Mouse (Mus musculus) liver, postnatal 0 days (tissue): ENCODE results near the gene Ftsj3. TPM values are rescaled to one million over a fixed set of nuclear protein-coding genes. Genes with fewer than 3 reads are reported as not detected.

ENCODE experiments used
- ATAC-seq: fragments of 200-750 bp; cut with Nextera tagmentation; 2 replicates; pipeline ENCODE4 v1.8.0; 2017; ENCODE audit warnings: mild to moderate bottlenecking, moderate library complexity
- DNase-seq: peaks from one replicate; pipeline ENCODE4 v3.0.0-alpha.2; 2016
- H3K27ac ChIP-seq: fragments of 300-500 bp; sonication (generic); 2 replicates; pipeline ENCODE4 v1.5.1; 2014; ENCODE audit warnings: antibody characterized with exemption, moderate library complexity, mild to moderate bottlenecking, low read depth
- H3K27me3 ChIP-seq: fragments of 300-500 bp; sonication (generic); 2 replicates; pipeline ENCODE4 v1.6.1; 2014; ENCODE audit warnings: low read length, control low read depth, mixed read lengths; ENCODE audit not compliant: insufficient read depth
- H3K36me3 ChIP-seq: fragments of 300-500 bp; sonication (generic); replicated peaks from 2 replicates; pipeline ENCODE4 v1.6.1; 2014; ENCODE audit warnings: mild to moderate bottlenecking, control low read depth, low read length, moderate library complexity, mixed read lengths; ENCODE audit not compliant: insufficient read depth
- H3K4me1 ChIP-seq: fragments of 300-500 bp; sonication (generic); 2 replicates; pipeline ENCODE4 v1.6.1; 2014; ENCODE audit warnings: antibody characterized with exemption, mild to moderate bottlenecking, control low read depth; ENCODE audit not compliant: insufficient read depth
- H3K4me2 ChIP-seq: fragments of 300-500 bp; sonication (generic); 2 replicates; pipeline ENCODE4 v1.6.1; 2014; ENCODE audit warnings: low read depth, mild to moderate bottlenecking, low read length, moderate library complexity, mixed read lengths
- H3K4me3 ChIP-seq: fragments of 300-500 bp; sonication (generic); 2 replicates; pipeline ENCODE4 v1.5.1; 2014; ENCODE audit warnings: low read depth, low read length
- H3K9ac ChIP-seq: fragments of 300-500 bp; sonication (generic); replicated peaks from 2 replicates; pipeline ENCODE4 v1.6.1; 2014; ENCODE audit warnings: mild to moderate bottlenecking, moderate library complexity
- H3K9me3 ChIP-seq: fragments of 300-500 bp; sonication (generic); 2 replicates; pipeline ENCODE4 v1.6.1; 2016; ENCODE audit warnings: mild to moderate bottlenecking, control low read depth, low read length, mixed read lengths
- CTCF ChIP-seq: sonication (generic); IDR thresholded peaks from 2 replicates; pipeline ENCODE4 v1.5.1; 2016; ENCODE audit warnings: antibody characterized with exemption, low read depth
- EP300 ChIP-seq: IDR thresholded peaks from 2 replicates; pipeline ENCODE4 v1.6.1; 2016; ENCODE audit warnings: antibody characterized with exemption, low read depth, mild to moderate bottlenecking
- WGBS: fragments of 180-500 bp; shearing (Covaris S2); extraction: QIAGEN DNeasy Blood & Tissue Kit; methylation state at CpG from one replicate; pipeline ENCODE4 v1.1.7; 2014; ENCODE audit not compliant: insufficient replicate concordance; 5-methylcytosine and 5-hydroxymethylcytosine counted together
- polyA plus RNA-seq: library from polyadenylated mRNA; unstranded; fragments of >200 nt; fragmentation: Nextera tagmentation; extraction: Ambion mirVana; gene quantifications from 2 replicates; pipeline ENCODE4 v1.2.1, GENCODE M21; 2015

The Ftsj3 gene
- polyA plus RNA-seq, 1 experiment from 2014 or later, result 22.5 TPM

DNA sequence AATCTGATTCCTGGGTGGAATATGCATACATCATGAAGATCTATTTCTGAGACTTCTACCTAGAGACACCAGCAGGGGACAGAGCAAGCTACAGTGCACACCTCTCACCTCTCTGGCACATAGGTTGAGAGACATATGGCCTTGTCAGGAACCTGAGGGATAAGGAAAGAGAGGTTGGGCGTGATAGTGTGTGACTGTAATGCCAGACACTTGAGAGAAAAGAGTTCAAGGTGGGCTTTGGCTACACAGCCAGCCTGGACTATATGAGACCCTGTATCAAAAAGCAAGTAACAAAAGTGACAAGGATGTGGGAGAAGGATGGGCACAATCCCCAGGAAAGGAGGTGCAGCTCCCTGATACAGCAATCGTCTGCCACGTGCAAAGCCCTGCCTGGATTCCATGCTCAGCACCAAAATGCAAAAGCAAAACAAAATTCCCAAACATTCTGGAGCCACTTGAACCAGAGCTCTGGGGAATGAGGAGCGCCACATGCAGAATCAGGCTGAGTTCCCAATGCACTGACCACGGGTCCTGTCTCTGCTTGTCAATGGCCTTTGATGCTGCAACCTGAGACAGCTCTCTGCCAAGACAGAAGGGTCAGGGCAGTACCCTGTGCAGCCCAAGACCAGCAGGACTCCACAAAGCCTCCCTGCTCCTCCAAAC is 15.4 kb upstream of the Ftsj3 start:
- H3K9ac ChIP-seq, result peak overlapping the region; percentile 97
- 0 out of 2 replicates have a peak, but pooled peaks have one; percentile 23 for TF ChIP-seq CTCF
- TF ChIP-seq EP300, result no peak
- H3K9me3 ChIP-seq, result no peaks in the 10 kb centered on the region
- DNase-seq (no peak), ATAC-seq (no peak)
- H3K27me3 ChIP-seq, result no peaks in the 10 kb centered on the region
- H3K4me1 ChIP-seq, result peaks cover 55% of the 10 kb centered on the region
- peak overlapping the region; percentile 95 for H3K4me3 ChIP-seq
- peak overlapping the region; percentile 79 for H3K4me2 ChIP-seq
- H3K27ac ChIP-seq, result peak overlapping the region; percentile 97; the same call in 1 of the 2 replicates
- WGBS, result 38% methylated on average over 5 of the region's 5 CpGs
- peaks cover 12% of the 10 kb centered on the region for H3K36me3 ChIP-seq

DNA sequence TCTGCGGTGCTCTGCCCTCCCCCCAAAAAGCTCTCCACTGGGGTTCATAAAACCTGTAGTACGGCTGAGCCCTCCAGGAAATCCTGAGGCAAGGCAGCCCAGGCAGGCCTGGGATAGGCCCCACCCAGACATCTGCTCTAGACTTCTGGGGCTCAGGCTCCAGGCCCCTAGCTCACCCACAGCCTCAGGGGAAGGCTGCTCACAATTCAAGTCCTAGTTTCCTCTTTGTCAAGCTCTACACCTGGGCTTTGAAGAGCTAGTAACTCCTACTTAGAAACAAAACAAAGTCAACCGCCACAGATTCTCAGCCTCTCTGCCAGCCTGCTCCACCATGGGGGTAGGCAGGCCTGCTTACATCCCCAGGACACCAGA is 13.2 kb upstream of the Ftsj3 start:
- H3K4me1 ChIP-seq, result peaks cover 48% of the 10 kb centered on the region
- H3K4me3 ChIP-seq, result no peak overlapping the region
- H3K4me2 ChIP-seq, result peak overlapping the region; percentile 33
- peak overlapping the region; percentile 42; the same call in 1 of the 2 replicates for H3K9ac ChIP-seq
- 40% methylated on average over 3 of the region's 3 CpGs for WGBS
- DNase-seq (peak; percentile 30), ATAC-seq (no peak)
- no peaks in the 10 kb centered on the region for H3K9me3 ChIP-seq
- H3K36me3 ChIP-seq, result peaks cover 34% of the 10 kb centered on the region
- peak overlapping the region; percentile 60; the same call in 1 of the 2 replicates for H3K27ac ChIP-seq
- no peaks in the 10 kb centered on the region for H3K27me3 ChIP-seq
- TF ChIP-seq CTCF (no peak), EP300 (no peak)

DNA sequence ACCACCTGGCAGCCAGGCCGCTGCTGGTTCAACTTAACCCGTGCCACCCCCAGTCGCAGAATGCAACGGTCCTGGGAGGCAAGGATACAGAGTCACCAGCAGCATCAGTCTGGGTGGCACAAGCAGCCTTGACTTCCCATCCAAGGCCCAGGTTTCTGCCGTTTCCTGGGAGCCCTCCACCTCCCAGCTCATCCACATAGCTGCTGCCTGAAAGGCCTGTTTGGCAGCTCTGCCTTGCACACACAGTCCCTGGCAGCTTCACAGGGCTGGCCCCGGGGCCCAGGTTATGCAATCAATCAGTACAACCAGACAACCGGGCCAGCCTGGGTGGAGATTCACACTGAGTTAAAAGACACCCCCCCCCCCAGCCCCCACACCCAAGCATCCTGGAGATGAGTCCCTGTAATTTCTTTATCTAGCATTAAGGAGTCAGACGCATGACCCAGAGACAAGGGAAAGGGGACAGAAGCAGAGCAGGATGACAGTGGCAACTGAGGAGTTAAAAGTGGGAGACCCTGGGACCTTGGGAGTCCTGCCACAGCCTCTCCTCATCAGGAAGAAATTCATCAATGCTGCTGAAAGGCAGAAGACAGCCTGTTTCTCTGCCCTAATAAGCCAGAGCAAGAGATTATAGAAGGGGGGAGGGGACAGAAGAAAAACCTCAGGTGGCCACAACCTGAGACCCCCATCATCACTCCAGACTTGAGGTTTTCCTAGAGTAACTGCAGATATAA is 12.6 kb upstream of the Ftsj3 start:
- H3K4me3 ChIP-seq, result no peak overlapping the region
- peak overlapping the region; percentile 33 for H3K4me2 ChIP-seq
- H3K27me3 ChIP-seq, result no peaks in the 10 kb centered on the region
- peaks cover 40% of the 10 kb centered on the region for H3K36me3 ChIP-seq
- 62% methylated on average over 8 of the region's 8 CpGs for WGBS
- DNase-seq (peak; percentile 68), ATAC-seq (no peak)
- no peaks in the 10 kb centered on the region for H3K9me3 ChIP-seq
- H3K9ac ChIP-seq, result peak overlapping the region; percentile 42; the same call in 1 of the 2 replicates
- TF ChIP-seq CTCF (no peak), EP300 (no peak)
- peaks cover 44% of the 10 kb centered on the region for H3K4me1 ChIP-seq
- peak overlapping the region; percentile 60 for H3K27ac ChIP-seq

DNA sequence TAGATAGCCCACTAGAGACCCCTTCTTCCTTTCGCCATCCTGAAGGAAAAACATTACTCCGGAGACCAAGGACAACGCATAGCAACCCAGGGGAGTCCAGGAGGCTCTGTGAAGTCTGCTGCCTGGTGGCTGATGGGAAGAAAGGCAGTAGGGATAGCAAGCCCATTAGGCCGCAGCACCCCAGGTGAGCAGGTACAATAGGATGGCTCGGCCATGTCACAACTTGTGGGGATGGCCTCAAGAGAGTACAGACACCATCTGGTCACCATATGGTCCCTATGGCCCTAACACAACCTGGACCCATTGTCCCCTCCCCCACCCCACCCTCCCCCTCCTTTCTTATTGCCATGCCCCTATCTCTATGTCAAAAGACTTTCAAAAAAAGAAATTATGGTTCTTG is 12.0 kb upstream of the Ftsj3 start:
- WGBS, result 87% methylated on average over 5 of the region's 5 CpGs
- no peak for ATAC-seq
- no peak for DNase-seq
- Histone ChIP-seq H3K9ac (no peak overlapping the region), H3K27me3 (no peaks in the 10 kb centered on the region), H3K4me2 (peak overlapping the region; percentile 33; the same call in 1 of the 2 replicates), H3K36me3 (peaks cover 46% of the 10 kb centered on the region), H3K9me3 (no peaks in the 10 kb centered on the region), H3K4me3 (no peak overlapping the region), H3K27ac (peak overlapping the region; percentile 60), H3K4me1 (peaks cover 39% of the 10 kb centered on the region)
- TF ChIP-seq CTCF (no peak), EP300 (no peak)

DNA sequence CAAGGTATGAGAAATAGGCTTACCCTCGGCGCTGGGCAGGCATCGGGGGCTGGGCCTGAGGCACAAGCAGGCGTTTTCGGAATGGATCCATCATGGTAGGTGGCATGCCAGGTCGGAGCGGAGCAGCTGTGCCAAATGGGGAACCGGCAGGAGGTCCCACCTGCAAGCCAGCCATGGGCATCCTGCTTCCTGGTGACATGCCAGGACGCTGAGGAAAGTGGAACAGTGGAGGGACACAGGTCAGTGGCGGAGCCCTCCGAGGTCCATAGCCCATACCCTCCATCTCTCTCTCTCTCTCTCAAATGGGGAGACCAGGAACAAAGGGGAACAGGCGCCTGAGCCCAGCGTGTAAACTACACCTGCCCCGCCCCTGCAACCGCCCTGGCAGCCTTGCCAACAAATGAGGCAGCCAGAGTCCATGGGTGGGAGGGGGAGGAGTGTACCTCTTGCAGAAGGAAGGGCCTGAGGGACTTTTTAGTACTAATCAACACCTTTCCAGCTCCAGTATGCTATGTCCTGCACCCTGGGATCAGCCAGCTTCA is 11.5 kb upstream of the Ftsj3 start:
- H3K36me3 ChIP-seq, result peaks cover 51% of the 10 kb centered on the region
- 84% methylated on average over 15 of the region's 15 CpGs for WGBS
- H3K4me1 ChIP-seq, result peaks cover 39% of the 10 kb centered on the region
- H3K4me3 ChIP-seq, result no peak overlapping the region
- ATAC-seq (no peak), DNase-seq (peak; percentile 49)
- H3K9me3 ChIP-seq, result no peaks in the 10 kb centered on the region
- TF ChIP-seq CTCF (no peak), EP300 (no peak)
- no peaks in the 10 kb centered on the region for H3K27me3 ChIP-seq
- H3K27ac ChIP-seq, result no peak overlapping the region
- no peak overlapping the region for H3K4me2 ChIP-seq
- H3K9ac ChIP-seq, result no peak overlapping the region

DNA sequence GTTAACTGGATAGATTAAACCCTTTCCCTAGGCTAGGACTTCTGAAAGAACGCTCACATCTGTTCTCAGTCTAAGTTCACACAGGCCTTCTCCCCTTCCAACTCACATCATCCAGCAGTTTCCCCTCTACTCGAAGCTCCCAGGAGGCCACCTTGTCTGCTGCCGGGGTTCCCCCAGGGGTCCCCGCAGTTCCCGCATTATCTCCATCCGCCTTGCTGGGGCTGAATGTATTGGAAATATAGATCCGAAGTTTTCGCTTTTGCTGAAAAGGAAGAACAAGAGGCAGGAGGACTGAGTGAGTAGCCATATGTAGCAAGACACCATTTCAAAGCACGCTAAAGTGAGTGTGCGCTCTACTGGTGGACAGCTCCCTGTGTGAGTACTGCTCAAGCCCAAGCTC is 10.6 kb upstream of the Ftsj3 start:
- TF ChIP-seq CTCF, result no peak
- no peak for TF ChIP-seq EP300
- Histone ChIP-seq H3K27me3 (no peaks in the 10 kb centered on the region), H3K9me3 (no peaks in the 10 kb centered on the region), H3K9ac (no peak overlapping the region), H3K27ac (no peak overlapping the region), H3K36me3 (peaks cover 60% of the 10 kb centered on the region), H3K4me1 (peaks cover 37% of the 10 kb centered on the region), H3K4me2 (no peak overlapping the region), H3K4me3 (no peak overlapping the region)
- ATAC-seq (no peak), DNase-seq (no peak)
- WGBS, result 90% methylated on average over 10 of the region's 10 CpGs
